20 mouse cellular contexts compared by ENCODE assay signal in the genomic region with DNA sequence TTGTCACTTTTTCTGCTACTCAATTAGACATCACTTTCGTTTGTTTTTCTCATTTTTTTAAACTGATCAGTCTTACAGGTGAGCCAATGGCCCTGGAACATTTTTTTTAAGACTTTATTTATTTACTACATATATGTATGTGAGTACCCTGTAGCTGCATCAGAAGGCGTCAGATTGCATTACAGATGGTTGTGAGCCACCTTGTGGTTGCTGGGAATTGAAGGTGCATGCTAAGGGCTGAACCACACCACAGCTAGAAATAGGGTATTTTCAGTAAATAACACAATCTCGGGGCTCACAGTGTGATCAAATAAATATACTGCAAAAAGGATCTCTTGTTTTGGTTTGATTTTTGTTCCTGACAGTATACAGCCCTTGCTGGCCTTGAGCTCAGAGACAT. TPM values are rescaled to one million over a fixed set of nuclear protein-coding genes. Genes with fewer than 3 reads are reported as not detected.
DNase-seq lines count a peak whose midpoint lies in the region; ATAC-seq and TF ChIP-seq lines count a peak whose summit lies in the region.
"Had no signal": no experiment of that assay in that cellular context is flagged by ENCODE, and none has a peak within 500 bp of the region (broad histone marks: within the 10 kb centered on the region; RNA-seq: fewer than 3 reads in every experiment).

No protein-coding gene starts in this region.

- H3K4me2 ChIP-seq in heart, postnatal 0 days (ENCODE audit: low read depth, low read length) = no peak overlapping the region
- H3K4me2 ChIP-seq in midbrain, postnatal 0 days (ENCODE audit: low read depth, low read length, poor library complexity, severe bottlenecking) = no peak overlapping the region
- H3K4me2 ChIP-seq in midbrain, embryonic 13.5 days (replicated peaks) = no peak overlapping the region
- no peak overlapping the region for H3K4me2 ChIP-seq in stomach, postnatal 0 days (replicated peaks; ENCODE audit: low read depth)
- H3K4me2 ChIP-seq: embryonic facial prominence, embryonic 13.5 days; forebrain, embryonic 13.5 days; heart, embryonic 11.5 days; heart, embryonic 15.5 days; hindbrain, embryonic 15.5 days had no signal

- H3K4me3 ChIP-seq in heart, postnatal 0 days (ENCODE audit: low read depth, low read length) = no peak overlapping the region
- H3K4me3 ChIP-seq in layer of hippocampus, adult 2 months = no peak overlapping the region
- H3K4me3 ChIP-seq in midbrain, postnatal 0 days (ENCODE audit: low read depth, low read length) = no peak overlapping the region
- no peak overlapping the region for H3K4me3 ChIP-seq in midbrain, embryonic 13.5 days (replicated peaks)
- no peak overlapping the region for H3K4me3 ChIP-seq in stomach, postnatal 0 days (ENCODE audit: low read depth, low read length)
- H3K4me3 ChIP-seq: embryonic facial prominence, embryonic 13.5 days; forebrain, embryonic 13.5 days; heart, adult 2 months; heart, embryonic 15.5 days; hindbrain, embryonic 15.5 days had no signal

- no peak for ATAC-seq in heart, postnatal 0 days (ENCODE audit: insufficient read depth, low read depth)
- ATAC-seq in midbrain, postnatal 0 days (ENCODE audit: low FRiP score) = no peak
- no peak for ATAC-seq in midbrain, embryonic 13.5 days
- ATAC-seq in stomach, postnatal 0 days (ENCODE audit: low FRiP score, low TSS enrichment) = no peak
- ATAC-seq: forebrain, embryonic 13.5 days had no signal

- H3K27ac ChIP-seq in heart, postnatal 0 days (ENCODE audit: low read depth) = no peak overlapping the region
- H3K27ac ChIP-seq in layer of hippocampus, adult 2 months = no peak overlapping the region
- H3K27ac ChIP-seq in midbrain, postnatal 0 days (ENCODE audit: low read depth, low read length) = no peak overlapping the region
- no peak overlapping the region for H3K27ac ChIP-seq in midbrain, embryonic 13.5 days
- H3K27ac ChIP-seq in stomach, postnatal 0 days (replicated peaks) = no peak overlapping the region
- H3K27ac ChIP-seq: embryonic facial prominence, embryonic 13.5 days; forebrain, embryonic 13.5 days; heart, adult 2 months; heart, embryonic 15.5 days; hindbrain, embryonic 15.5 days had no signal

- TF ChIP-seq EP300 in heart, postnatal 0 days (IDR thresholded peaks at IDR 0.05; ENCODE audit: low read depth) = no peak
- TF ChIP-seq EP300 in stomach, postnatal 0 days (optimal IDR thresholded peaks at IDR 0.05) = no peak

- H3K36me3 ChIP-seq in heart, postnatal 0 days (replicated peaks; ENCODE audit: control insufficient read depth, insufficient read depth, low read length) = peaks cover 15% of the 10 kb centered on the region; the same call in 1 of the 2 replicates
- peaks cover 29% of the 10 kb centered on the region; the same call in 1 of the 2 replicates for H3K36me3 ChIP-seq in midbrain, postnatal 0 days (ENCODE audit: insufficient read depth, low read length)
- peaks cover 67% of the 10 kb centered on the region for H3K36me3 ChIP-seq in midbrain, embryonic 13.5 days
- 0 out of 2 replicates have a peak, but pooled peaks cover 4% of the 10 kb centered on the region for H3K36me3 ChIP-seq in stomach, postnatal 0 days (ENCODE audit: control insufficient read depth, insufficient read depth, low read length)

- H3K27me3 ChIP-seq in heart, postnatal 0 days (ENCODE audit: control insufficient read depth, insufficient read depth, low read length) = no peaks in the 10 kb centered on the region
- H3K27me3 ChIP-seq in midbrain, postnatal 0 days (ENCODE audit: insufficient read depth, low read length) = no peaks in the 10 kb centered on the region
- H3K27me3 ChIP-seq in midbrain, embryonic 13.5 days = no peaks in the 10 kb centered on the region
- H3K27me3 ChIP-seq in stomach, postnatal 0 days (ENCODE audit: control insufficient read depth, insufficient read depth, low read length) = no peaks in the 10 kb centered on the region
- H3K27me3 ChIP-seq: embryonic facial prominence, embryonic 13.5 days; forebrain, embryonic 13.5 days; heart, embryonic 15.5 days; hindbrain, embryonic 15.5 days had no signal

- peak; percentile 3; the same call in 1 of the 2 replicates for TF ChIP-seq CTCF in heart, postnatal 0 days (IDR thresholded peaks at IDR 0.05; ENCODE audit: low read depth)
- peak; percentile 58 for TF ChIP-seq CTCF in layer of hippocampus, adult 2 months (conservative IDR thresholded peaks at IDR 0.05)
- TF ChIP-seq CTCF in midbrain, postnatal 0 days (IDR thresholded peaks at IDR 0.05) = peak; percentile 52
- TF ChIP-seq CTCF in stomach, postnatal 0 days (IDR thresholded peaks at IDR 0.05; ENCODE audit: low read depth) = peak; percentile 50

- DNase-seq in heart, postnatal 0 days (ENCODE audit: low spot score) = no peak
- no peak for DNase-seq in heart, postnatal 14 days
- DNase-seq in layer of hippocampus, adult 2 months (ENCODE audit: low spot score in 2 of 2) = no peak
- no peak for DNase-seq in layer of hippocampus, postnatal 10 days (ENCODE audit: low spot score in 2 of 2)
- DNase-seq in midbrain, postnatal 0 days (ENCODE audit: low spot score) = no peak
- no peak for DNase-seq in stomach, postnatal 0 days (ENCODE audit: low spot score)
- no peak for DNase-seq in gastrocnemius, postnatal 14 days
- DNase-seq: adrenal gland, postnatal 10 days; cerebellum, adult 18-20 months; cerebellum, adult 9-11 months; cerebellum, postnatal 36 days; gastrocnemius, postnatal 10 days; heart, adult 2 months; heart, postnatal 36 days had no signal

- H3K9ac ChIP-seq in heart, postnatal 0 days (replicated peaks; ENCODE audit: low read depth, low read length) = no peak overlapping the region
- no peak overlapping the region for H3K9ac ChIP-seq in midbrain, postnatal 0 days (replicated peaks; ENCODE audit: low read length, poor library complexity, severe bottlenecking)
- no peak overlapping the region for H3K9ac ChIP-seq in midbrain, embryonic 13.5 days (replicated peaks)
- H3K9ac ChIP-seq in stomach, postnatal 0 days (ENCODE audit: low read length) = no peak overlapping the region
- H3K9ac ChIP-seq: embryonic facial prominence, embryonic 13.5 days; forebrain, embryonic 13.5 days; heart, embryonic 15.5 days; hindbrain, embryonic 15.5 days had no signal

- H3K4me1 ChIP-seq in heart, postnatal 0 days (ENCODE audit: control insufficient read depth, insufficient read depth) = no peaks in the 10 kb centered on the region
- H3K4me1 ChIP-seq in midbrain, postnatal 0 days (ENCODE audit: insufficient read depth, low read length) = no peaks in the 10 kb centered on the region
- H3K4me1 ChIP-seq in midbrain, embryonic 13.5 days (replicated peaks) = no peaks in the 10 kb centered on the region
- no peaks in the 10 kb centered on the region for H3K4me1 ChIP-seq in stomach, postnatal 0 days (replicated peaks; ENCODE audit: control insufficient read depth, insufficient read depth)
- H3K4me1 ChIP-seq: embryonic facial prominence, embryonic 13.5 days; forebrain, embryonic 13.5 days; heart, embryonic 15.5 days; hindbrain, embryonic 15.5 days had no signal

- no peaks in the 10 kb centered on the region for H3K9me3 ChIP-seq in heart, postnatal 0 days (replicated peaks; ENCODE audit: control insufficient read depth, low read length)
- no peaks in the 10 kb centered on the region for H3K9me3 ChIP-seq in midbrain, postnatal 0 days (ENCODE audit: low read length)
- H3K9me3 ChIP-seq in midbrain, embryonic 13.5 days = no peaks in the 10 kb centered on the region
- no peaks in the 10 kb centered on the region for H3K9me3 ChIP-seq in stomach, postnatal 0 days (ENCODE audit: control insufficient read depth, low read length)
- H3K9me3 ChIP-seq: embryonic facial prominence, embryonic 13.5 days; forebrain, embryonic 13.5 days; heart, embryonic 15.5 days; hindbrain, embryonic 15.5 days had no signal

- intact Hi-C loops in heart, postnatal 14 days (cut with DNase I) = no loop called here
- intact Hi-C loops in gastrocnemius, postnatal 14 days (cut with DNase I; ENCODE audit: low total_unique reads) = no loop called here

- WGBS in heart, postnatal 0 days = 70% methylated on average over 3 of the region's 3 CpGs
- WGBS in midbrain, postnatal 0 days = 82% methylated on average over 3 of the region's 3 CpGs
- WGBS in midbrain, embryonic 13.5 days = 85% methylated on average over 3 of the region's 3 CpGs
- WGBS in stomach, postnatal 0 days = 80% methylated on average over 3 of the region's 3 CpGs

RNA-seq across cellular contexts. Expression of gene Rac1, which starts 30.4 kb away (rescaled TPM):
- 135 and 194 TPM in 2 replicates for total RNA-seq in heart, postnatal 0 days (2014; rRNA removed; ENCODE audit: low replicate concordance)
- polyA plus RNA-seq in heart, postnatal 0 days (2015; fragmentation: Nextera tagmentation; extraction: Ambion mirVana) = 241 and 249 TPM in 2 replicates
- 100 to 1,000 TPM; 257 to 259 TPM for total RNA-seq in heart, postnatal 14 days (2021)
- total RNA-seq in layer of hippocampus, adult 2 months (2021) = 100 to 1,000 TPM; 393 to 396 TPM
- 100 to 1,000 TPM; 444 to 449 TPM for total RNA-seq in layer of hippocampus, postnatal 10 days (2021)
- 194 and 199 TPM in 2 replicates for total RNA-seq in midbrain, postnatal 0 days (2014; rRNA removed)
- polyA plus RNA-seq in midbrain, postnatal 0 days (2015; fragmentation: Nextera tagmentation; extraction: Ambion mirVana) = 441 and 451 TPM in 2 replicates
- polyA plus RNA-seq in midbrain, embryonic 13.5 days (2015; fragmentation: Nextera tagmentation; extraction: Ambion mirVana) = 334 and 373 TPM in 2 replicates
- 345 and 377 TPM in 2 replicates for polyA plus RNA-seq in stomach, postnatal 0 days (2015; fragmentation: Nextera tagmentation; extraction: Ambion mirVana)
- total RNA-seq in gastrocnemius, postnatal 14 days (2021) = 100 to 1,000 TPM; 197 to 208 TPM

RNA-seq across cellular contexts. Expression of gene Daglb, which starts 33.1 kb away (rescaled TPM):
- total RNA-seq in heart, postnatal 0 days (2014; rRNA removed; ENCODE audit: low replicate concordance) = 11.3 and 12.8 TPM in 2 replicates
- 7.9 and 8.0 TPM in 2 replicates for polyA plus RNA-seq in heart, postnatal 0 days (2015; fragmentation: Nextera tagmentation; extraction: Ambion mirVana)
- 1 to 10 TPM; 7.7 to 7.9 TPM for total RNA-seq in heart, postnatal 14 days (2021)
- total RNA-seq in layer of hippocampus, adult 2 months (2021) = 10 to 100 TPM; 27.7 to 32.1 TPM
- 10 to 100 TPM; 20.5 to 21.5 TPM for total RNA-seq in layer of hippocampus, postnatal 10 days (2021)
- total RNA-seq in midbrain, postnatal 0 days (2014; rRNA removed) = 24.6 and 25.6 TPM in 2 replicates
- 21.3 and 22.8 TPM in 2 replicates for polyA plus RNA-seq in midbrain, postnatal 0 days (2015; fragmentation: Nextera tagmentation; extraction: Ambion mirVana)
- 16.9 and 17.5 TPM in 2 replicates for polyA plus RNA-seq in midbrain, embryonic 13.5 days (2015; fragmentation: Nextera tagmentation; extraction: Ambion mirVana)
- 5.5 and 5.9 TPM in 2 replicates for polyA plus RNA-seq in stomach, postnatal 0 days (2015; fragmentation: Nextera tagmentation; extraction: Ambion mirVana)
- 1 to 10 TPM; 3.7 to 5.3 TPM for total RNA-seq in gastrocnemius, postnatal 14 days (2021)

Comparison
In these comparisons a context has a peak if more than half of its experiments do, and no peak if none do; other contexts are left out.
1. CTCF ChIP-seq: peak in every context shown above with its lines; median percentile 58 in layer of hippocampus, adult 2 months; 52 in midbrain, postnatal 0 days; 50 in stomach, postnatal 0 days; 3 in heart, postnatal 0 days.